Mouse (Mus musculus) stomach, postnatal 0 days (tissue): Measurements from ENCODE around the gene Phf13.

Experiments used
- CTCF ChIP-seq: IDR thresholded peaks from 2 replicates; pipeline ENCODE4 v1.5.1; 2016; ENCODE audit warnings: antibody characterized with exemption, low read depth, mild to moderate bottlenecking, moderate library complexity
- EP300 ChIP-seq: optimal IDR thresholded peaks from 2 replicates; pipeline ENCODE3; 2016; ENCODE audit warnings: antibody characterized with exemption

- TF ChIP-seq CTCF (no peak), EP300 (no peak)
These were observed 12.5 kb downstream of the Phf13 start for GRCm38 (mm10) chr4:151983560-151983959.
